Mouse (Mus musculus): ENCODE results near the gene Wasl.

The Wasl gene

DNA sequence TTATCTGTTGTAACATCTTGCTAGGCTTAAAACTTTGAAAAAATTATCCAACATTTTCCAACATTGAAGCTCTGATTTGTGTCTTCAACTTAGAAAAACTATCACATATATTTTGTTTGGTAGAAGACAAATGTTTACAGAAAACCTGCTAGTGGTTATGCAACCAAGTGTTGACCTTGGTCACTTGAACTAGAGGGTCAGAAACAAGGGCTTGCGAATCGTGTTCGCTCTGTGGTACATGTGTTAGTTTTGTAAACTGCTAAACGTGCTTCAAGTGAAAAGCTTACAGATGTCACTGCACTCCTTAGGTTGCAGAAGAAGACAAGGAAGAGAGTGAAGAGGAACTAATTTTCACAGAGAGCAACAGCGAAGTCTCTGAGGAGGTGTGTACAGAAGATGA, 61.8 kb downstream of the Wasl start:
- no peak for DNase-seq

DNA sequence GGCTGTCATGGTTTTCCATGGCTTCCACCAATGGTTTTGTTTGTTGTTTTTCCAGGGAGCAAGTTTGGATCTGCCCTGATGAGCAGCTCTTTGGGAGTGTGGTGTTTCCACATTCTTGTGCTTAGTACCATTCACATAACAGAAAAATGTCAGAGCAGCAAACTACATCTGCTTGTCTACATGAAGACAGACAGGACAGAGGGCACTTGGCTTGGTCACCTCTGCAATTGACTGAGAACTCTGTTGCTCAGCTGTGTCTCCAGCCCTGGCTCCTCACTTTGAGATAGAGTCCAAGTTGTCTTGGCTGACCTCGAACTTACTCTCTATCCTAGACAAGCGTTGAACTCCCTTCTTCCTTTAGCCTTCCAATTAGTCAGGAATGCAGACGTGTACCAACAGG, 62.5 kb downstream of the Wasl start:
- DNase-seq: no peak

DNA sequence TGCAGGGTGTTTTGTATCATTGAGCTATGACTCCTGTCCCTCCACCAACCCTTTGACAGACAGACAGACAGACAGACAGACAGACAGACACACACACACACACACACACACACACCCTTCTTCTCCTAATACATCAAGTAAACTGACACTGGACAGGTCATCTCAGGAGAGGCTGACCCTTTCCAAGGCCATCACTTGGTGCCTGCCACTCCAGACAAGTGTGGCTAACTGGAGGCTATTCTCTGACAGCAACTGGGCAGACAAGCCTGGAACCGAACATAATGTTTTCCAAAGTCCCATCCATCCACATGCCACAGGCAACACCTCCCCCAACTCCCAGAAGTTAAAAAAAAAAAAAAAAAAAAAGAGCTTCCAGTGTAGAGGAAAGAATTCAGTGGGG, 63.1 kb downstream of the Wasl start:
- DNase-seq: no peak

DNA sequence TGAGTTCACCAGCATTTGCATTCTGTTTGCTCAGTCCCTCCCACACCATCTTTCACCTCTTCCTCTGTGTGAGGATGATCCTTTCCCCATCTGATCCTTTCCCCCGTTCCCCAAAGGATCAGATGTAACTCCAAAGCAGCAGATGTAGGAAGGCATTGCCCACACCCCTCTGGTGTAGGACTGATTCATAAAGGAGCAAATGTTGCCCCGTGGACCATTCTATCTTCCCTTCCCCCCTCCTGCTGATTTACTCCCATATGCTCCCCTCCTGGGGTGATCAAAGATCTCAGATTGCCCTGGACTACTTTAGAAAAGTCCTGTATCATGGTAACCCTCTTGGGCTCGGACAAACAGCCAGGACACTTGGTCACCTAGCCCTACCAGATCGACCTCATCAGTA, 64.1 kb downstream of the Wasl start:
- DNase-seq: no peak

DNA sequence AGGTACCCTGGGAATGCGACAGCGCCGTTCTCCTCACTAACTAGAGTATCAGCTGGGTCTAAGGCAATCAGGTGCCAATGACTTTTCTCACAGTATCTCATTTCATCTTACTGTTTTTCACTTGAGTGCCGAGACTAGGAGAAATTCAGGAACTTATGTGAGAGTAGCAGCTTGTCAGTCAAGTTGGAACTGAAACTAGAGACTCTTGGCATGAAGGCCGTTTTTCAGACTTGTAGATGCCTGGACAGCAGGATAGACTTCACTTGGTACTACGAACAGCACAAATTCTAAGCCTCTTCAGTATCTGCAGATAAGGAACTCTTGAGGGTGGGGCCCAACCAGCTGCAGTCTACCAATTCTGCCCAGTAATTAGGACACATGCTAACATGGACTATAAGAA, 64.7 kb downstream of the Wasl start:
- no peak for DNase-seq

DNA sequence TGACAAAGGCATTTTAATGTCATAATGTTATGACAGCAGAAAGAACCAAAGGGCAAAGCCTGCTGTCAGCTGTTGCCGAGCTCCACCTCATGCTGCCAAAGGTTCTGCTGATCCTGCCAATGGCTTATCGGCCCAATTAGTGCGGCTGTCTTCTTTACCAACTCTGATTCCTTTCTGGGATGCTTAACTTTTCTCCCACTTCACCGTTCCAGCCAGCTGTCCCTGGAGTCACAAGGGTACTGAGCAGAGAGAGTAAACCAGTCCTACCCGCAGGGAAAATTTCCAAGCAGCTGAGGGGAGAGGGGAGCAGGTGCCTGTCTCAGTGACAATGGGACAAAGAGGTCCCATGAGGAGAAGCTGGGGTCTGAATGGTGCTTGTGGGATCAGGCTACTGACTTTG, 65.2 kb downstream of the Wasl start:
- DNase-seq: no peak

DNA sequence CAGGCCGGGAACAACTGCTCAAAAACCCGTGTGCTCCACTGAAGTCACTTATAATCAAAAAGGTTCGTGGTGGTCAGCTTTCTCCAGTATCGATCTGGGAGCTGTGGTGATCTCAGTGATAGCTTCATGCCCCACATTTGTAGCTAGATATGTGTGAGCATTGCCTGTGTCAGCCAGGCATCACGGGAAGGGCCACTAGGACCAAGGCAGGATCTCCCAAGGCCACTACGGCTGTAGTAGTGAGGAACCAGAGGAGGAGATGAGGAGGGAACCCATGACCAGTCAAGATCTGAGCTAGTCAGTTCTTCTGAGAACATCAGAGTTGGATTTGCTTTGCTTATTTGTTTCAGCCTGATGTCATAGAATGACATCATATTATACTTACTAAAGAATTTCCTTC, 65.6 kb downstream of the Wasl start:
- no peak for DNase-seq

DNA sequence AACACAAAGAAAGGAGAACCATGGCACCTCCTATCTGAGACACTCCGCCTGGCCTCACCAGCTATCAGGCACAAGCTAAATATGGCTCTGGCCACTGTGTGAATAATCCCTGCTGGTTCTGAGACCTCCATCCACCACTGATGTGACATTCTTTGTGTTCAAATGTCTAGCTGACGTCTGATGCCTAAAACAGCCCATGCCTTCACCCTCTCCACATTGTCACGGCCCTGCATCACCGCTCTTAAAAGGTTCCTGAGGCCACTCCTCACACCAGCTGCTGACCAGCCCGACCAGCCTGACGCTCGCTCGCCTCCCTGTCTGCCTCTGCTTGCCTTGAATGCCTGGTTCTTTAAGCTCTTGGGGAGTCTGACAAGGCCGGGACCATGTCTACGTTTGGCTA, 67.3 kb downstream of the Wasl start, which contains the start of gene Lmod2:
Gene Lmod2, plus strand, starts transcription at position 263 of the 400 bp plus-strand sequence.
- DNase-seq: no peak

DNA sequence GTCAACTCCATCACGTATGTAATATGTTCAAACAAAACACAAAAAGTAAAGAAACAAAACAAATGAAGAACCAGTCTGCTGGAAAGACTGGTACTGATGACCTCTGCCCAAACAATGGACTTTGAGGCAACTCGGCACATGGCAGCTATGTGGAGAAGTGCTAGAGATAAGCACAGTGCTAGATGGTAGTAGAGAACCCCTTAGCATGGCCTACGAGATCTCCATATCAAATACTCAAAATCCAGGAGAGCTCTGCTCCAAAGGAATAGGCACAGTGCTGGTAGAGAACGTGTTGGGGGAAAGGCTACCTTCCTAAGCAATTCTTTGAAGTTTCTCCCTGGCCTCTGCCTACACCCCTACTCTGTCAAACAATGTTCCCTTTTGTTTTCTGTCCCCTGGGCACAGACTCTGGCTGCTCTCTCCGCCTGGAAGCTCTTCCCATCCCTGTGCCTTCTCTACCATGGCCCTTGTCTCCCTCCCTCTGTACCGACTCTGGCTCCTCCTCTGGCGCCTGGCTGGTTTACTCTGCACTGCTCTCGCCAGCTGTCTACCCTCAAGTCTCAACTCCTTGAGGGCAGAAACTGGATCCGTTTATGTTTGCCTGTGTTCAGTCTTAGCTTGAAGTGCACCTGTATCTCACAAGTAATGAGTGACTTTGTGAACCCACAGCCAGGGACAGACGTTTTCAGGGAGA, 73.1 kb downstream of the Wasl start:
- DNase-seq: no peak

DNA sequence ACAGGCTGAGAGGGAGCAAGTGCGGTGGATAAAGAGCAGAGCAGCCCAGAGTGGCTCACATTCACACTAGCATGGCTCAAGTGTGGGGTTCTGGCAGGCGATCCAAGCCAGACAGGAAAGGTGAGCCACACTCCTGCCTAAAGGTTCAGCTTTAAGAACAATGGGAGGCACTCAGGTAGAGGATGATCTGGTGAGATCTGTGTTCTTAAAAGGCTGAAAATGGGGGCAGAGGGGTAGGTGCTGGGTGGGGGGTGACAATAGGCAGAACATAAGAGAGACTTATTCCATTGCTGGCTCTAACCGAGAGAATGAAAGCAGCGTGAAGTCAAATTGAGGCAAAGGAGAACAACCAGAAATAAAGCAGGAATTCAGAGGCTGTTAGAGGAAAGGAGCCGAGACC, 74.5 kb downstream of the Wasl start:
- DNase-seq: no peak

DNA sequence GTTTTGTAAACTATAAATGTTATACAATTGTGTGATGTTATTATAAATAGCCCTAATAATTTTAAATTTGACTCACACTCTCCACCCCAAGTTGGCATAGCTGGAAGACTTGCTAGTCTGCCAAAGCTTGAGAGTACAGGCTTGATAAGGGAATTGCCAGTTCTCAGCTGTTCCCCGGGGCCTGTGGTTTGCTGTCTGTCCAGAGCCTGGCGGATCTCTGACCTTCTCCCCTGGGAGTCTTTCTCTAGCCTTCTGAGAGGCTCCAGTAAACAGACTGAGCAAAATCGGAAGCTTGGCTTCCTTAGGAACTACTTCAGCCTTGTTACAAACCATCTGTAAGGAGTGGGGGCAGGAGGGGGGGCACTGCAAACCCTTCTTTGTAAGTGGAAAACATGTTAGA, 77.9 kb downstream of the Wasl start:
- peak; percentile 39 to 52 for DNase-seq

DNA sequence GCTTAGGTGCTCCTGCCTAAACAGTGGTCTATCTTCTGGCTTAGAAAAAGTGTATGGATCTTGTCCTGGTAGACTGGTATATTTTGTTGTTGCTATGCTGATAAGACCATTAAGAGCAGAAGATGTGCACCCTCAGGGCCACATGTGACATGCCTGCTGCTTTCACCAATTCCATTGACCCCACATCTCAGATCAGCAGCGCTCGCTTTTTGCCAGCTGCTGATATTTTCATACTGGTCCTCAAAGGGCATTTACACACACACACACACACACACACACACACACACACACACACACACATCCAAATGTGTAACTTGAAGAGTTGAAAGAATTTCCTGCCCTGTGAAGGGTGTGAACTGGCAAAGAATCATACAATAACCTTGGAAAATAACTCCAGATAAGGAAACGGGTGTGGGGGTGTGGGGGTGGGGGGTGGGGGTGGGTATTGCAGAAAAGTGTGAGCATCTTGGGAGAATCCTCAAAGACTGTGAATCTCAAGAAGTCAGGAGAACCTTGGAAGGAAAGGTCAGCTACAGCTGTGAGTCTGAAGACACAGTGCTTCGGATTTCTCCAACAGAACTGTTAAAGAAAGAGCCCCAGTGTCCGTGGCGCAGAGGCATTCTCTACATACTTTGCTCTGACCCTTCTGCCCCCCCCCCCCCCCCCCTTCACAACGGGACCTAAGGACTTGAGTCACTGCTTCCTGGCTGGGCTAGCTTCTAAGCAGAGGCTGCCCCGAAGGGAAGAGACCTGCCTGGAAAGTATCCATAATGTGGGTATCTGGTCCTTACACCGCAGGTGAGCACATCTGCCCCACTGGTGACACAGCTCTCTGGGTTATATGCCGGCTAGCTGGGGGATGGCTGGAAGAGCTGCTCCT, 79.1 kb downstream of the Wasl start:
- DNase-seq: no peak

DNA sequence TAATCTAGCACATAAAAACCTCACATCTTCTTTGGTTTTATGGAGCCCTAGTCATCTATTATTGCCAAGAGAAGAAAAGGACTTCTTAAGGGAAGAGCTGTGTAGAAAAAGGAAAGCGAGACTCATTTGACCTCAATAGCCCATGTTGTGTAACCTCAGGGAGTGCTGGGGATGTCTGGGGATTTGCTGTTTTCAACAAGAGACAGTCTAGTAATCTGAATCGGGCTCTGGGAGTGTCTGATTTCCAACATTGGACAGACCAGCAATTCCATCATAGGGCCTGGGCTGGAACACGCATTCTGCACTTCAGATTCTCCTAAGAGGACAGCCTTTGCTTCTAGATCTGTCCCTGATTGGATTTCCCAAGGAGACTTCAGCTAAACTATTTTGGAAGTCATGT, 81.4 kb downstream of the Wasl start:
- DNase-seq: no peak

DNA sequence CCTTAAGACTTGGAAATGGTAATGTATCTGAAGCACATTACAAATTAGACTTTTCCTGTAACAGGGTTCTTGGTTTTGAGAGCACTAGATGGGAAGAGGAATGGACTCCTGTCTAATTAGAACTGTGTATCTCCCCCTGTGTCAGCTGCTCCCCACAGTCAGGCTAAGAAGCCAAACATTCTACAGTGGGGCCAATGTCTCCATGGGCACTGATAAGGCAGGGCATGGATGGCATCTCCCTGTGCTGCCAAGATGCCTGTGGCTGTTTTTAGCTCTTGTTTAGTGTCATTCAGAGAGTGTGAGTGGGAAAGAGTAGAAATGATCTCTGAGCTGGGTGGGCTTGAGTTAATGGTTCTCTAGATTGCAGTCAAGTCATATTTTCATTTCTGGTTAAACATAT, 91.5 kb downstream of the Wasl start:
- no peak for DNase-seq

DNA sequence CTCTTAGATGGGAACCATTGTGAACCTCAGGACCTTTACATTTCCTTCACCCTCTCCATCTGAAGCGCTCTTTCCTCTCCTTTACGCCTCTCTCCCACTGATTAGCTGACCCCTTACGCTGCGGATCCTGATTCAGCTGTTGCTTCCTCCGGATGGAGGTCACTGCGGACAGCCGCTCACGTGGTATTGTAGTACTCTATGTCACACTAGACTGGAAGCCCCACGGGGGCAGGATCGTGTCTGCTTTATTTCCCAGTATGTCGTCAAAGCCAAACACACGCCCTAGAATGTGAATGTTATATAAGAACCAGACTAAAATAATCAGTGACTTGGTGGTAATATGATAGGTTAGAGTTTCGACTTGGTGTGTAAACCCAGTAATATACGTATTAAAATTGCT, 92.4 kb downstream of the Wasl start:
- no peak for DNase-seq

DNA sequence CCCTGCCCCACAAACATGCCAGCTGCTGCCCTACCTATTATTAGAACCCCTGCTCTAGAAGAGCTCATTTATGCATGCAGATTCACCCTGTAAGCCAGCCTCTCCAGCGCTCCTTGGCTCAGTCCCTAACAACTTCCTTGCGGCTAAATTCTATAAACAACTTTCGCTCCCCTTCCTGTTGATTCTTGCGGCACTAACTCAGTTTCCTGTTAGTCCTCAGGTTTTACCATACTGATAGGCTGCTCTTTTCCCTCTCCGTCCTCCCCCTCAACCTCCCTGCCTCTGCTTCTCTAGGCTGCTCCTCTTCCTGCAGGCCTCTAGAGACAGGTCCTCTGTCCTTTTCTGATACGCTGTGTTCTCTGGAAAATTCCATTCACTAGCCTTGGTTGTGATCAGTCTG, 93.7 kb downstream of the Wasl start:
- DNase-seq: no peak

DNA sequence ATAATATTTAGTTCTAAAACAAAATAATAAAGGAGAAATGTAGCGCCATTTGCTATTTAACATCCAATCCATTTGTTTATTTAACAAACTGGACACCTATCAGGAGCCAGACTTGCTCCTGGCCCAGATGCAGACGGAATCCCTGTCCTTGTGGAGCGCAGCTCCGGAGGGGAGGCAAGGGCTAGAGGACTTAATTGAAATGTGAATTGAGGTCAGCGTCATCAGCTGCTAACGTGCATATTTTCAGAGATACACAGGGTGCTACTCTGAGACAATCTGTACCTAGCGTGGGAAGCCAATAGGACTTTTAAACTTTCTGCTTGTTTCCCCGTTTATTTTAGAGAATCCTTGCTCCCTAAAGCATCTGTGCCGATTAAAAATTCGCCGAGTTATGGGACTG, 94.5 kb downstream of the Wasl start:
- no peak for DNase-seq

DNA sequence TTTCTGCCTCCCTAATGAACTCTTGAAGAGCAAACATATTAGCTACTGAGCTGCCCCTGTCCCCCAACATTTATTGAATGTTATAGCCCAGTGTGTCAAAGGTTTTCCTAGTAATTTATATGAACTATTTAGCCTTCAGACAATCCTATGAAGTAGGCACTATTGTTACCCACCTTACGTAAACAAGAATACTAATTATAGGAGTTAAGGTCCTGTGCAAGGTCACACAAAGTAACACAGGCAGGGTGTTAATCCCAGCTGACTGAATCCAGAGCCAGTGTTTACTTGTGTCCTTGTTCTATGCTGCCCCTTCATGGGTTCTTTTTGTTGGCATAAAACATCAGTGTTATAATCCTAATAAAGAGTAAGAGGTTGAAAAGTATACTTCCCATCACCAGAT, 95.1 kb downstream of the Wasl start:
- no peak for DNase-seq

DNA sequence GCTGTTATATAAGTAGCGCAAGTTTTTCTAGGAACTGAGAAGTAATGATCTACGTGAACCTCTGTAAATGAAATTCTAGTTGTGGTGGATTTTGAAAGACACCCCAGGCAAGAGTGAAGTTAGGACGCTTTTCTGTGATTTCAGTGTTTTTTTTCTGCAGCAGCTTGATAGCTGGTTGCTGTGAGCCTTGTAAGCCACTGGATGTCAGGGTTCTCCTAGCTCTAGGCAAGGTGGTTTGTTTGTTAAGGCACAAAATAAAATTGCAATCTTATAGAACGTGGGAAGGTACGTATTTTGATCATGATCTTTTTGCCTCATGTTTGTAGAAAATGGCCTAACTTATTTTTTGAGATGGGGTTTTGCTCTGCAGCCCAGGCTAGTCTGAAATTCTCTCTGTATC, 95.8 kb downstream of the Wasl start:
- no peak for DNase-seq

DNA sequence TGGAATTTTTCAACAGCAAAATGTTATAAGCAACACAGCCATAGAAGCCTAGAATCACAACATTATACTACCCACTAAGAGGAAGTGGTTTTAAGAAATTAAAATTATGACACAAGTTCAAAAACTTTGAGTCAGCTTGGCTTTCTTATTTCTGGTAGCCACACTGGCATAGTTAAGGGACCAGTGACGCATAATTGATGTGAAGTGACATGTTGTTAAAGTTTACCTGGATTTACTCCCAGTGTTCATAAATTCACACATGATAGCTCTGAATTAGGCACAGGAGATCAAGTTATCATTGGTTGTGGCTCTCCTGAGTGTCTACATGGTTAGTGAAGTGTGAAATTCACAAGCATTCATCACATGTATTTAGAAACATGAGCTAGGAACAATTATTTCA, 99.9 kb downstream of the Wasl start:
- peak; percentile 40 to 55 for DNase-seq

DNA sequence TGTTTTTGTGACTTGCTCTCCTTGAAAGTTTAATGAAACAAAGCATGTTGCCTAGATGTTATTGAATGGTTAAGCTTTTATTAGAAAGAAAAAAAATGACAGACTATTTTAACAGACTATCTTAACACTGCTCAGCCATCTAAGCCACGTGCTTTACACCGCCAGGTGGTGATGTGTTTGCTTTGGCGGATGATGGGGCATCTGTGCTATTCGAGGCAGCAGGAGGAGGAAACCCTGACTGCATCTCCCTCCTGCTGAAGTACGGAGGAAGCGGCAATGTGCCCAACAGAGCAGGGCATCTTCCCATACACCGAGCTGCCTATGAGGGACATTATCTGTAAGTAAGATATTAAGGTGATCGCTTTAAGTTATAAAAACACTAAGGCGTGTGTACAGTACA, 100.7 kb downstream of the Wasl start:
- peak; percentile 60 to 76 for DNase-seq

All from cerebellum, postnatal 10 days (tissue).